Mouse (Mus musculus): ENCODE measurements around the gene Prl7b1. TPM values are rescaled to one million over a fixed set of nuclear protein-coding genes. Genes with fewer than 3 reads are reported as not detected.

The Prl7b1 gene
- total RNA-seq (2012; rRNA removed) (not detected in 2 replicates), polyA plus RNA-seq (2012; ENCODE audit: insufficient read depth in 1 of 2, insufficient read length in 2 of 2, low read depth in 1 of 2, low replicate concordance in 2 of 2, missing spikeins in 1 of 2) (not detected)

GRCm38 (mm10) chr13:27610482-27610881 lies at the start of gene Prl7b1:
TSS of gene Prl7b1 (minus strand) at chr13:27610582.
- H3K36me3 ChIP-seq (ENCODE audit: control insufficient read depth in 1 of 2, insufficient read depth in 2 of 2, low read length in 2 of 2) = no peaks in the 10 kb centered on the region
- TF ChIP-seq UBTF (IDR thresholded peaks at IDR 0.05; ENCODE audit: borderline replicate concordance, insufficient read depth, low read depth, low read length) (no peak), ZC3H11A (IDR thresholded peaks at IDR 0.05; ENCODE audit: low read depth, low read length) (no peak), NRF1 (IDR thresholded peaks at IDR 0.05; ENCODE audit: insufficient read depth, low read depth, low read length, poor library complexity, severe bottlenecking) (no peak), POLR2A (IDR thresholded peaks at IDR 0.05; ENCODE audit: control insufficient read depth in 1 of 2, insufficient read depth in 1 of 2, low read depth in 1 of 2, low read length in 2 of 2, poor library complexity in 1 of 2) (no peak), ETS1 (IDR thresholded peaks at IDR 0.05; ENCODE audit: low read depth, low read length) (no peak), CHD1 (IDR thresholded peaks at IDR 0.05; ENCODE audit: low read depth, low read length) (no peak), KAT2A (conservative IDR thresholded peaks at IDR 0.05; ENCODE audit: low read depth, low read length) (no peak), MAZ (IDR thresholded peaks at IDR 0.05; ENCODE audit: low read depth, low read length) (no peak), ZNF384 (IDR thresholded peaks at IDR 0.05; ENCODE audit: low read depth, low read length) (no peak), EP300 (IDR thresholded peaks at IDR 0.05; ENCODE audit: low read depth in 1 of 2, low read length in 2 of 2) (no peak), ZKSCAN1 (IDR thresholded peaks at IDR 0.05; ENCODE audit: low read depth, low read length) (no peak), NELFE (IDR thresholded peaks at IDR 0.05; ENCODE audit: low read depth, low read length) (no peak), ELF1 (IDR thresholded peaks at IDR 0.05; ENCODE audit: low read depth, low read length) (no peak), CTCF (IDR thresholded peaks at IDR 0.05 in 2 of 3, conservative IDR thresholded peaks at IDR 0.05 in 1 of 3; ENCODE audit: control insufficient read depth in 1 of 3, insufficient read depth in 1 of 3, low read depth in 2 of 3, low read length in 3 of 3, poor library complexity in 1 of 3, severe bottlenecking in 1 of 3) (no peak), MXI1 (IDR thresholded peaks at IDR 0.05; ENCODE audit: low read depth, low read length) (no peak), POLR2AphosphoS5 (IDR thresholded peaks at IDR 0.05; ENCODE audit: borderline replicate concordance, low read depth, low read length) (no peak), RCOR1 (IDR thresholded peaks at IDR 0.05; ENCODE audit: low read depth, low read length) (no peak)
- no peaks in the 10 kb centered on the region for H3K9me3 ChIP-seq (replicated peaks; ENCODE audit: insufficient read depth, low read length)
- DNase-seq (ENCODE audit: low read depth, low spot score) = no peak
- no peak within 1 kb of the TSS for H3K9ac ChIP-seq (ENCODE audit: control insufficient read depth, low read depth, low read length, poor library complexity, severe bottlenecking)
- no peaks in the 10 kb centered on the region for H3K79me2 ChIP-seq (ENCODE audit: control insufficient read depth, insufficient read depth, low read length, poor library complexity)
- no peak within 1 kb of the TSS for H3K27ac ChIP-seq (ENCODE audit: control insufficient read depth, low read depth, low read length)
- no peak within 1 kb of the TSS for H3K4me3 ChIP-seq (ENCODE audit: control insufficient read depth in 1 of 2, insufficient read depth in 1 of 2, low read depth in 2 of 2, low read length in 2 of 2)
- H3K27me3 ChIP-seq (ENCODE audit: control insufficient read depth in 1 of 2, insufficient read depth in 2 of 2, low read length in 2 of 2) = no peaks in the 10 kb centered on the region
- H3K4me1 ChIP-seq (ENCODE audit: control insufficient read depth in 1 of 2, insufficient read depth in 2 of 2, low read length in 2 of 2) = no peaks in the 10 kb centered on the region

GRCm38 (mm10) chr13:27642393-27642792 lies 32.0 kb upstream of the Prl7b1 start, which contains the start of gene Prl7a1:
TSS of gene Prl7a1 (minus strand) at chr13:27642493.
- Histone ChIP-seq H3K27me3 (ENCODE audit: control insufficient read depth in 1 of 2, insufficient read depth in 2 of 2, low read length in 2 of 2) (no peaks in the 10 kb centered on the region), H3K9me3 (replicated peaks; ENCODE audit: insufficient read depth, low read length) (no peaks in the 10 kb centered on the region), H3K4me1 (ENCODE audit: control insufficient read depth in 1 of 2, insufficient read depth in 2 of 2, low read length in 2 of 2) (no peaks in the 10 kb centered on the region), H3K27ac (ENCODE audit: control insufficient read depth, low read depth, low read length) (no peak within 1 kb of the TSS), H3K79me2 (ENCODE audit: control insufficient read depth, insufficient read depth, low read length, poor library complexity) (no peaks in the 10 kb centered on the region), H3K36me3 (ENCODE audit: control insufficient read depth in 1 of 2, insufficient read depth in 2 of 2, low read length in 2 of 2) (no peaks in the 10 kb centered on the region), H3K4me3 (ENCODE audit: control insufficient read depth in 1 of 2, insufficient read depth in 1 of 2, low read depth in 2 of 2, low read length in 2 of 2) (no peak within 1 kb of the TSS), H3K9ac (ENCODE audit: control insufficient read depth, low read depth, low read length, poor library complexity, severe bottlenecking) (no peak within 1 kb of the TSS)
- TF ChIP-seq ZC3H11A (IDR thresholded peaks at IDR 0.05; ENCODE audit: low read depth, low read length) (no peak), RCOR1 (IDR thresholded peaks at IDR 0.05; ENCODE audit: low read depth, low read length) (no peak)
- no peak for DNase-seq (ENCODE audit: low read depth, low spot score)
